Mouse (Mus musculus): ENCODE results near the gene Tefm. TPM values are rescaled to one million over a fixed set of nuclear protein-coding genes. Genes with fewer than 3 reads are reported as not detected.

The Tefm gene
- polyA plus RNA-seq, 1 experiment from 2014 or later: 29.4 TPM

DNA sequence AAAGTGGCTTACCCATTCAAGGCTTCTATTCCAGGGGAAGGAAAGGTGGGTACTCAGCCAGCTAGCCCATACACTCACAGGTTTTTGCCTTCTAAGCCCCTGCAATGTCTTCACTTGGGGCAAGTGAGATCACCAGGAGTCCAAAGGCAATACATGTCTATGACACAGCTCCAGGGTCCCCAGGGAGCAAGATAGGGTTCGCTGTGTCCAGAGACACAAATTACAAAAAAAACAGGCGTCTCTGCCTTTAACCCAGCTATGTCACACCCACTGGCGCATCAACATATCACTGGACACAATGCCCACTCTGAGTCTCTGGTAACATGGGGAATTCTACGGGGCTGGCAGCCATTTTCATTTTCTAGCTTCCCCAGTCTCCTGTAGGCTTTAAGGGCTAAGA, 14.0 kb upstream of the Tefm start:
- Histone ChIP-seq H3K27me3 (ENCODE audit: control insufficient read depth, insufficient read depth, low read length) (peaks cover 42% of the 10 kb centered on the region), H3K4me1 (ENCODE audit: control insufficient read depth in 2 of 2, insufficient read depth in 2 of 2, low read length in 2 of 2) (peaks cover 0 to 9% of the 10 kb centered on the region in 2 experiments; a peak in 1 of 4 replicates), H3K4me3 (ENCODE audit: control insufficient read depth in 1 of 2, insufficient read depth in 1 of 2, low read depth in 1 of 2, low read length in 2 of 2) (no peak overlapping the region), H3K36me3 (ENCODE audit: control insufficient read depth, insufficient read depth, low read length) (no peaks in the 10 kb centered on the region), H3K9ac (ENCODE audit: low read length) (no peak overlapping the region), H3K27ac (replicated peaks in 1 of 2; ENCODE audit: control insufficient read depth in 1 of 2, insufficient read depth in 1 of 2, low read depth in 2 of 2, low read length in 2 of 2) (no peak overlapping the region), H3K9me3 (ENCODE audit: control insufficient read depth, low read length) (no peaks in the 10 kb centered on the region), H3K4me2 (ENCODE audit: low read length) (no peak overlapping the region)
- ATAC-seq (ENCODE audit: insufficient number of reproducible peaks, insufficient read depth, low FRiP score, low read depth): no peak
- WGBS: 70% methylated on average over 4 of the region's 4 CpGs

DNA sequence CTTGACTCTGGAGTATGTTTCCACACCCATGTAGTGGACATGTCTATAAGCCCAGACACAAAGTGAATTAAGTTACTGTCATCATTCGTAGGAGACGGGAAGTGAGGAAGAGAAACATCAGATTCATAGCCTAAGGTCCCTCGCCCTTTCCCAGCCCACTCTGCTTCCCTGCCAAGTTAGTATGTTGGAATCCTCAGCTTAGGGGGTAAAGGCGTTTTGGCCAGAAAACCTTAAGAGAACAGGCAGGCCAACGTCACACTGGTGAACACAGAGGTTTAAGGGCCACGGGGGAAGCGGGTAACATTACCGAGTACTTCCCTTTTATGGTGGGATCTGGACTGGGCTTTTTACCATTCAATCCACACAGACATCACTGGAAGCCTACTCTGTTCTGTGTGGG, 13.6 kb upstream of the Tefm start:
- ATAC-seq (ENCODE audit: insufficient number of reproducible peaks, insufficient read depth, low FRiP score, low read depth): no peak
- Histone ChIP-seq H3K4me2 (ENCODE audit: low read length) (no peak overlapping the region), H3K27ac (replicated peaks in 1 of 2; ENCODE audit: control insufficient read depth in 1 of 2, insufficient read depth in 1 of 2, low read depth in 2 of 2, low read length in 2 of 2) (no peak overlapping the region), H3K36me3 (ENCODE audit: control insufficient read depth, insufficient read depth, low read length) (no peaks in the 10 kb centered on the region), H3K9me3 (ENCODE audit: control insufficient read depth, low read length) (no peaks in the 10 kb centered on the region), H3K4me1 (ENCODE audit: control insufficient read depth in 2 of 2, insufficient read depth in 2 of 2, low read length in 2 of 2) (peaks cover 0 to 9% of the 10 kb centered on the region in 2 experiments; a peak in 1 of 4 replicates), H3K4me3 (ENCODE audit: control insufficient read depth in 1 of 2, insufficient read depth in 1 of 2, low read depth in 1 of 2, low read length in 2 of 2) (no peak overlapping the region), H3K9ac (ENCODE audit: low read length) (no peak overlapping the region), H3K27me3 (ENCODE audit: control insufficient read depth, insufficient read depth, low read length) (peaks cover 42% of the 10 kb centered on the region)
- 85% methylated on average over 8 of the region's 8 CpGs for WGBS

DNA sequence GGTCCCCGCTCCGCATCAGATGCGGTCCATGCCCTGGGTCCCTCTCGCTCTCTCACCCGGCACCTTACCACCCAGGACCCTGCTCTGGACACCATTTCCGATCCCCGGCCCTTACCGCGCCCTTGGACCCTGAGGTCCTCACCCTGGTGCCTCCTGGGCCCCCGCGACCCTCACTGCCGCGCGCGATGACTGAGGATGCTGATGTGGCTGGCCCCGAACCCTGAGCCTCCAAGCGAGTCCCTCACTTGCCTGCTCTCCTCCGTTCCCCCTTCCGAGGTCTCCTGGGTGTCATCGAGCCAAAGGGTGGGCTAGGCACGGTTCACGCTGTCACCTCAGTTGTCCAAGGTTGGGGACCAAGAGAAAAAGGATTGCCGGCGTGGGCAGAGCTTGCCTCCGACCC, 12.5 kb upstream of the Tefm start:
- Histone ChIP-seq H3K27me3 (ENCODE audit: control insufficient read depth, insufficient read depth, low read length) (peaks cover 42% of the 10 kb centered on the region), H3K4me2 (ENCODE audit: low read length) (peak overlapping the region; percentile 89), H3K27ac (replicated peaks in 1 of 2; ENCODE audit: control insufficient read depth in 1 of 2, insufficient read depth in 1 of 2, low read depth in 2 of 2, low read length in 2 of 2) (no peak overlapping the region), H3K9me3 (ENCODE audit: control insufficient read depth, low read length) (no peaks in the 10 kb centered on the region), H3K4me3 (ENCODE audit: control insufficient read depth in 1 of 2, insufficient read depth in 1 of 2, low read depth in 1 of 2, low read length in 2 of 2) (peak overlapping the region; percentile 50 to 60), H3K36me3 (ENCODE audit: control insufficient read depth, insufficient read depth, low read length) (no peaks in the 10 kb centered on the region), H3K9ac (ENCODE audit: low read length) (peak overlapping the region; percentile 65), H3K4me1 (ENCODE audit: control insufficient read depth in 2 of 2, insufficient read depth in 2 of 2, low read length in 2 of 2) (peaks cover 0 to 9% of the 10 kb centered on the region in 2 experiments; a peak in 1 of 4 replicates)
- no peak for ATAC-seq (ENCODE audit: insufficient number of reproducible peaks, insufficient read depth, low FRiP score, low read depth)
- 23% methylated on average over 25 of the region's 25 CpGs for WGBS

DNA sequence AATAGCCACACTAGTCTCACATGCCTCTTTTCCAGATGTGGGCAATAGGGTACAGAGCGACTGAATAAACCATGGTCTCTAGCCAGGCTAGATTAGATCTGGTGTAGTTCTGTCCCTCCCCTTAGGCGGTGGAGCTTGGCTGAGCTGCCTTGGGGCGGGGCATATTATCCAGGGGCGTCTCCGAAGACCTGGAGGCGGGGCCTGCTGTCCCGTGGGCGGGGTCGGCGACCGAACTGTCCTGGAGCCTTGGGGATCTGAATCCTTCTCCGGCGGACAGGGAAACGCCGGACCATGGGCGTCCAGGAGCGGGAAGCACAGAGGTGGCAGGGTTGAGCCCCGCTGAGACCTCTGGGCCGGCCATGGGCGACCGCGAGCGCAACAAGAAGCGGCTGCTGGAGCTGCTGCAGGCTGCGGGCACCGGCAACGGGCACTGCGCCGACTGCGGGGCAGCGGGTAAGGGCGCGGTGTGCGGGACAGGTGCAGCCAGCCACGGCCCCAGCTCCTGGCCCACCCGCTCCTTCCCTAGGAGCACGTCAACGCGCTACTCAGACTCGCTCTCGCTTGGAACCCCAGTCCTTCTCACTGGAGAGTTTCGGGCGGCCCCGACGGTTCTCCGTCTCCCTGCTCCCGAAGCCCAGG, 12.0 kb upstream of the Tefm start, which contains the start of gene Adap2:
Gene Adap2, plus strand, starts transcription at position 249 of the 639 bp plus-strand sequence.
- Histone ChIP-seq H3K4me3 (ENCODE audit: control insufficient read depth in 1 of 2, insufficient read depth in 1 of 2, low read depth in 1 of 2, low read length in 2 of 2) (peak within 1 kb of the TSS; percentile 50 to 60), H3K9me3 (ENCODE audit: control insufficient read depth, low read length) (no peaks in the 10 kb centered on the region), H3K27me3 (ENCODE audit: control insufficient read depth, insufficient read depth, low read length) (peaks cover 37% of the 10 kb centered on the region), H3K9ac (ENCODE audit: low read length) (peak within 1 kb of the TSS; percentile 65), H3K36me3 (ENCODE audit: control insufficient read depth, insufficient read depth, low read length) (no peaks in the 10 kb centered on the region), H3K4me1 (ENCODE audit: control insufficient read depth in 2 of 2, insufficient read depth in 2 of 2, low read length in 2 of 2) (peaks cover 0 to 9% of the 10 kb centered on the region in 2 experiments; a peak in 1 of 4 replicates), H3K4me2 (ENCODE audit: low read length) (peak within 1 kb of the TSS; percentile 89), H3K27ac (replicated peaks in 1 of 2; ENCODE audit: control insufficient read depth in 1 of 2, insufficient read depth in 1 of 2, low read depth in 2 of 2, low read length in 2 of 2) (no peak within 1 kb of the TSS)
- peak; percentile 83 for ATAC-seq (ENCODE audit: insufficient number of reproducible peaks, insufficient read depth, low FRiP score, low read depth)
- WGBS: 2% methylated on average over 47 of the region's 47 CpGs

DNA sequence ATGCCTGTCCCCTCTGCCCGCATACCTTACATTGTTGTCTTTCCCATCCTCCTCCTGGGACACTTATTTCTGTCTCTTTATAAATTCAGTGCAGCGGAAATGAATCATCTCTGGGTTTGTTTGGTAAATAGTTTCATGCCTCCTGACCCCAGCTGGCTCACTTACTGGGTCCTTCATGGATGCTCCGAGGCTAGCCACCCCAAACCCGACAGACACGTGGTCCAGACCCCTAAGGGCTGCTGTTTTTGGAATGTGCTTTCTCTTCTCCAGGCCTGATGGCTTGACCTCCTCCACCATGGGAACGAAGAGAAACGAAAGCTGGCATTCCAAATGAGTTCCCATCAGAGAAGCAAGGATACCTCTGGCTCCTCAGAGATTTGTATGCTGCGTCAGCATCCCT, 10.4 kb upstream of the Tefm start:
- Histone ChIP-seq H3K4me3 (ENCODE audit: control insufficient read depth in 1 of 2, insufficient read depth in 1 of 2, low read depth in 1 of 2, low read length in 2 of 2) (no peak overlapping the region), H3K27me3 (ENCODE audit: control insufficient read depth, insufficient read depth, low read length) (peaks cover 37% of the 10 kb centered on the region), H3K27ac (replicated peaks in 1 of 2; ENCODE audit: control insufficient read depth in 1 of 2, insufficient read depth in 1 of 2, low read depth in 2 of 2, low read length in 2 of 2) (no peak overlapping the region), H3K36me3 (ENCODE audit: control insufficient read depth, insufficient read depth, low read length) (no peaks in the 10 kb centered on the region), H3K4me2 (ENCODE audit: low read length) (no peak overlapping the region), H3K4me1 (ENCODE audit: control insufficient read depth in 2 of 2, insufficient read depth in 2 of 2, low read length in 2 of 2) (peaks cover 0 to 9% of the 10 kb centered on the region in 2 experiments; a peak in 1 of 4 replicates), H3K9me3 (ENCODE audit: control insufficient read depth, low read length) (no peaks in the 10 kb centered on the region), H3K9ac (ENCODE audit: low read length) (no peak overlapping the region)
- 71% methylated on average over 8 of the region's 8 CpGs for WGBS
- no peak for ATAC-seq (ENCODE audit: insufficient number of reproducible peaks, insufficient read depth, low FRiP score, low read depth)

DNA sequence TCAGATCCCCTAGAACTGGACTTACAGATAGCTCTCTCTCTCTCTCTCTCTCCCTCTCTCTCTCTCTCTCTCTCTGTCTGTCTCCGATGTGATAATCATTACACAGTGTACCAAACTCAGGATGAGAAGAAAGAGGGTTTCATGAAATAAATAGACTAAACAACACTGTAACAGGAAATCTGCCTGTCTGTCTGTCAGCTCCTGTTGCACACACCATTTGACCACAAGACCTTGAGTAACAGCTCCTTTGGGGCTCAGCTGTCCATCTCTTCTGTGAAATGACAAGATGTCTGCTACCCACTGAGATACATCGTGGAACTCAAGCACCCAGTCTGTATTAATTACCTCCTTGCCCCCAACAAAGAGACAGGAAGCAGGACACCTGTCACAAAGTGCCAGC, 9.6 kb upstream of the Tefm start:
- no peak overlapping the region for H3K27ac ChIP-seq (replicated peaks in 1 of 2; ENCODE audit: control insufficient read depth in 1 of 2, insufficient read depth in 1 of 2, low read depth in 2 of 2, low read length in 2 of 2)
- H3K27me3 ChIP-seq (ENCODE audit: control insufficient read depth, insufficient read depth, low read length): peaks cover 37% of the 10 kb centered on the region
- WGBS: 41% methylated on average over 2 of the region's 2 CpGs

DNA sequence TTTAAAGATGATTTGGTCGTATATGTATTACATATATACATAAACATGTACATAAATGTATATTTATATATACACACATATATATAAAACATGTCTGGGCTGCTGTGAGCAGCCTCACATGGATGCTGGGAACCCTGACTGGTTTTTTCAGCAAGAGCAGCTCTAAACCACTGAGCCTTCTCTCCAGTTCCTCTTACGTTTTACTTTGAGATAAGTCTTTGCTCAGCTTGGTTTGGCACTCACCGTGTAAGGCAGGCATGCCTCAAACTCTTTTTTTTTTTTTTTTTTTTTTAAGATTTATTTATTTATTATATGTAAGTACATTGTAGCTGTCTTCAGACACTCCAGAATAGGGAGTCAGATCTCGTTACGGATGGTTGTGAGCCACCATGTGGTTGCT, 8.6 kb upstream of the Tefm start:
- WGBS: 71% methylated on average over 5 of the region's 5 CpGs
- Histone ChIP-seq H3K9me3 (ENCODE audit: control insufficient read depth, low read length) (no peaks in the 10 kb centered on the region), H3K4me3 (ENCODE audit: control insufficient read depth in 1 of 2, insufficient read depth in 1 of 2, low read depth in 1 of 2, low read length in 2 of 2) (no peak overlapping the region), H3K36me3 (ENCODE audit: control insufficient read depth, insufficient read depth, low read length) (no peaks in the 10 kb centered on the region), H3K27ac (replicated peaks in 1 of 2; ENCODE audit: control insufficient read depth in 1 of 2, insufficient read depth in 1 of 2, low read depth in 2 of 2, low read length in 2 of 2) (no peak overlapping the region), H3K4me1 (ENCODE audit: control insufficient read depth in 2 of 2, insufficient read depth in 2 of 2, low read length in 2 of 2) (peaks cover 0 to 9% of the 10 kb centered on the region in 2 experiments; a peak in 1 of 4 replicates), H3K9ac (ENCODE audit: low read length) (no peak overlapping the region), H3K4me2 (ENCODE audit: low read length) (no peak overlapping the region), H3K27me3 (ENCODE audit: control insufficient read depth, insufficient read depth, low read length) (peaks cover 28% of the 10 kb centered on the region)
- ATAC-seq (ENCODE audit: insufficient number of reproducible peaks, insufficient read depth, low FRiP score, low read depth): no peak

More for the DNA sequence above, 9.6 kb upstream of the Tefm start:
- H3K36me3 ChIP-seq (ENCODE audit: control insufficient read depth, insufficient read depth, low read length): no peaks in the 10 kb centered on the region
- H3K4me1 ChIP-seq (ENCODE audit: control insufficient read depth in 2 of 2, insufficient read depth in 2 of 2, low read length in 2 of 2): peaks cover 0 to 9% of the 10 kb centered on the region in 2 experiments; a peak in 1 of 4 replicates
- no peak overlapping the region for H3K4me3 ChIP-seq (ENCODE audit: control insufficient read depth in 1 of 2, insufficient read depth in 1 of 2, low read depth in 1 of 2, low read length in 2 of 2)
- no peak overlapping the region for H3K4me2 ChIP-seq (ENCODE audit: low read length)
- no peak overlapping the region for H3K9ac ChIP-seq (ENCODE audit: low read length)
- no peaks in the 10 kb centered on the region for H3K9me3 ChIP-seq (ENCODE audit: control insufficient read depth, low read length)
- ATAC-seq (ENCODE audit: insufficient number of reproducible peaks, insufficient read depth, low FRiP score, low read depth): no peak
